Mouse (Mus musculus) heart, embryonic 11.5 days (tissue): ENCODE measurements at regions not wholly inside any gene's neighbourhood (a gene's known extent, or its start where the extent isn't known, plus 50 kb on each side); places are given as distances from the start of the nearest gene placed in this dataset.

Source experiments
- ATAC-seq: fragments of 200-750 bp; cut with Nextera tagmentation; replicated peaks from 2 replicates; pipeline ENCODE4 v1.8.0; 2017; ENCODE audit warnings: moderate library complexity; ENCODE audit not compliant: insufficient number of reproducible peaks, low FRiP score, low TSS enrichment
- H3K27ac ChIP-seq: fragments of 300-500 bp; sonication (generic); 2 replicates; pipeline ENCODE4 v1.5.1; 2014; ENCODE audit warnings: mild to moderate bottlenecking, low read depth, low read length
- H3K27me3 ChIP-seq: fragments of 300-500 bp; sonication (generic); 2 replicates; pipeline ENCODE4 v1.6.1; 2014; ENCODE audit warnings: mild to moderate bottlenecking, low read length, mixed read lengths; ENCODE audit not compliant: control insufficient read depth, insufficient read depth
- H3K36me3 ChIP-seq: fragments of 300-500 bp; sonication (generic); 2 replicates; pipeline ENCODE4 v1.6.1; 2014; ENCODE audit warnings: mild to moderate bottlenecking, low read length, moderate library complexity, mixed read lengths; ENCODE audit not compliant: control insufficient read depth, insufficient read depth
- H3K4me1 ChIP-seq: fragments of 300-500 bp; sonication (generic); 2 replicates; pipeline ENCODE4 v1.6.1; 2014; ENCODE audit warnings: low read length; ENCODE audit not compliant: control insufficient read depth, insufficient read depth
- H3K4me2 ChIP-seq: fragments of 300-500 bp; sonication (generic); 2 replicates; pipeline ENCODE4 v1.6.1; 2014; ENCODE audit warnings: mild to moderate bottlenecking, moderate library complexity
- H3K4me3 ChIP-seq: fragments of 300-500 bp; sonication (generic); 2 replicates; pipeline ENCODE4 v1.5.1; 2014; ENCODE audit warnings: low read depth, low read length
- H3K9ac ChIP-seq: fragments of 300-500 bp; sonication (generic); 2 replicates; pipeline ENCODE4 v1.6.1; 2014; ENCODE audit warnings: mild to moderate bottlenecking, low read depth, low read length, moderate library complexity
- H3K9me3 ChIP-seq: fragments of 300-500 bp; sonication (generic); replicated peaks from 2 replicates; pipeline ENCODE4 v1.6.1; 2016; ENCODE audit warnings: low read length; ENCODE audit not compliant: control insufficient read depth
- WGBS: fragments of 180-500 bp; shearing (Covaris S2); extraction: QIAGEN DNeasy Blood & Tissue Kit; methylation state at CpG from one replicate; pipeline ENCODE4 v1.1.7; 2014; ENCODE audit not compliant: insufficient replicate concordance; 5-methylcytosine and 5-hydroxymethylcytosine counted together

DNA sequence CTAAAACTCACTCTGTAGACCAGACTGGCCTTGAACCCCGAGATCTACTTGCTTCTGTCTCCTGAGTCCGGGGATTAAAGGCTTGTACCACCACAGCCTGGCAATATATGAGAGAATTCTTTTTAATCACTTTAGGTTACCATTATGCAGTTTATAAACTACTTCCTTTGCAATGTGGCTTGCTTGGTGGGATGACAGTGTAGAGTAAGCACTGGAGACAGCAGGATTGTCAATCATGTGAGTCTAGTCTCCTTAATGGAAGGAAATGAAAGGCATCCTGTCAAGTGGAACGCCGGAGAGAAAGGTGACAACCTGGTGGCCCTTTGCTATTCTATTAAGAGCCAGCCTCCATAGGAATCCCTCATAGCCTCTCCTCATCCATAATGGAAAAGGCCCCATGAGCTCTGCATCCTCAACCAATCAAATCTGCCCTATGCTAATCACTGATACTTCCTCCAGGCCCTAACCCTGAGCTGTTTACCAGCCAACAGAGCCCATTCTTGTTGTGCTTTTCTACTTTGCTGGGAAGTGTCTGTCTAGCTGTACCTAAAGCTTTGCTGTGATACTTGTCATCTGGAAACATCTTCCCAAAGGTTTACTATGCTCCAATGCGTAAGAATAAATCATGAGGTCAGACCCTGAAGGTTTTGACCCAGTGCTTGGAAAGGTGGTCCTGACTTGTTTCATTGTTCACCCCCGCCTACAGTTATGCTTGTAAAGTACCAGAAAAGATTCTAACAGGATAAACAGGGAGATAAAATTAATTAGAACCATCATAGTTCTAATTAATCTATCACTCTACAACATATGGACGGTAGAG is 130.0 kb upstream of the Bank1 start:
- H3K27me3 ChIP-seq = no peaks in the 10 kb centered on the region
- H3K4me2 ChIP-seq = no peak overlapping the region
- H3K4me1 ChIP-seq = no peaks in the 10 kb centered on the region
- H3K4me3 ChIP-seq = no peak overlapping the region
- WGBS = 70% methylated on average over 7 of the region's 7 CpGs
- no peak for ATAC-seq
- no peaks in the 10 kb centered on the region for H3K9me3 ChIP-seq
- H3K36me3 ChIP-seq = no peaks in the 10 kb centered on the region
- H3K27ac ChIP-seq = no peak overlapping the region
- H3K9ac ChIP-seq = no peak overlapping the region

DNA sequence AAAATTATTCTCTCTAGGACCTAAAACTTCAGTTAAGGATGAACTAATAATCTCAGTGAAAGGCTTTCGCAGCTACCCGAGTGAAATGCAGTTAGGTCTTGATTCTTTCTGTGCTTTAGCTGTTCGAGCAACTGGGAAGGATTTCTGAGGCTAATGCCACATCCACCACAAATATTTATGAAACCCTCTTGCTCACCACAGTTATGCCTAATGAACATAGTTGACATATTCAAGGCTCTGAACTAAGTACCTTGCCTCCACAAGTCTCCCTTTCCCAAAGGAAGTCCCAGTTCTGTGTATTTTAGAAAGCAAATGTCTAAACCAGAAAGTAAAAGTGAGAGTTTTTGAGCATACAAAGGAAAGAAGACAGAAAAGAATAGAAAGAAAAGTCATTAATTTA is 129.1 kb upstream of the Bank1 start:
- no peak for ATAC-seq
- H3K4me1 ChIP-seq = no peaks in the 10 kb centered on the region

DNA sequence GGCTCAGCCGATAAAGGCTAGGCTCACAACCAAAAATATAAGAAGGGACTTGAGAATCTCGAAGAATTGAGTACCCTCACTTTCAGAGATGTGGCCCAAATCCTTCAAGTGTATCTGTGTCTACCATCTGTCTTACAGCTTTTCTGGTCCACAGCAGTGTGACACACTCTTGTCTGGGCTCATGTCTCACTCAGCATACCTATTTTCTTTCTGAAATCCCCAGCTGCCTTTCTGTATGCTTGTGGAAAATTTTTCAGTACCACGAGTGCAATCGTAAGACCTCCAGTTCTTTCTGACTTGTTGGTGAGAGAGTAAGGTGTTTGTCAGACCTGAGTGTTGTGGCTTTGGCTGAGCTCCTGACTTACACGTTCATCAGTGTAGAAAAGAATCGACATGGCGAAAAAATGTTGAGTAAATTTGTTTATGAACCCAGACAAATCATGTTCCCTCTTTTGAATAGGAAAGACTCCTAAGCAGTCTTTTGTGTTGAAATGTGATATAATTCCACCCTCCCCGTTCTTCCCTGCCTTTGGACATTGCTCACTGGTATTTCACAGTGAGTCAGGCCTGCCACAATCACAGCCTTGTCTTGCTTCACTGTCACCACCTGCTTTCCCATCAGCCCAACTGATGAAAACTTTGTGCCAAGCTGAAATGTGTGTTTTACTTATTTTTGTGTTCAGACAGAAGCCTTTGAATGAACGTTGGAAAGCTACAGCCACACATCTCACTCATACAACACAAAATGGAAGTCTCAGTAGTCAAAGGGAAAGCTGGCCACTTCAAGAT is 125.3 kb upstream of the Bank1 start:
- Histone ChIP-seq H3K9me3 (no peaks in the 10 kb centered on the region), H3K36me3 (no peaks in the 10 kb centered on the region), H3K4me3 (no peak overlapping the region), H3K27ac (no peak overlapping the region), H3K9ac (no peak overlapping the region), H3K27me3 (no peaks in the 10 kb centered on the region), H3K4me2 (no peak overlapping the region), H3K4me1 (no peaks in the 10 kb centered on the region)
- ATAC-seq = no peak
- WGBS = 67% methylated on average over 9 of the region's 9 CpGs

More for the DNA sequence above, 129.1 kb upstream of the Bank1 start:
- H3K9me3 ChIP-seq = no peaks in the 10 kb centered on the region
- WGBS = 83% methylated on average over 3 of the region's 3 CpGs
- no peak overlapping the region for H3K4me3 ChIP-seq
- no peak overlapping the region for H3K4me2 ChIP-seq
- H3K9ac ChIP-seq = no peak overlapping the region
- no peaks in the 10 kb centered on the region for H3K36me3 ChIP-seq
- H3K27ac ChIP-seq = no peak overlapping the region
- H3K27me3 ChIP-seq = no peaks in the 10 kb centered on the region

DNA sequence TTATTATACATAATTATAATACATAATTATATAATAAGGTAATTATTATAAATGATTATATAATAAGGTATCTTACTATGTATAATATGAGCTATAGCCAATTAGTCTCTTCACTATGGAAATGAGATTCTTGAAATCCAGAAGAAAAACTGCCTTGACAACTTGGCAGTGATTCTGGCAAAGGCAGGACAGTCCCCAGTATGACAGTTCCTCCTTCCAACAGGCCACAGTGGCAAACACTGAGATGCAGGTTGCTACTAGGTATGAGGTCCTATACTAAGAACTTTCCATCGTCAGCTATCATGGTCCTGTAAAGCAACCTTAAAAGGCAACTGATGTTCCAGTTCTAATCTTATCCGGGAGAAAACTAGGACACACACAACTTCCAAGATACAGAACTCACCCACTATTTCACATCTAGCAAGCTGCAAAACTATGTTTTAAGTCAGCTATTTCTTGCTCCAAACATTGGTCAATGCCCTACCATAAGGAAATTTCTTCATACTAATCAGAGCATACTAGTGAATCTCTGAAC is 124.6 kb upstream of the Bank1 start:
- Histone ChIP-seq H3K27me3 (no peaks in the 10 kb centered on the region), H3K36me3 (no peaks in the 10 kb centered on the region), H3K9me3 (no peaks in the 10 kb centered on the region), H3K4me3 (no peak overlapping the region), H3K27ac (no peak overlapping the region), H3K4me2 (no peak overlapping the region), H3K4me1 (no peaks in the 10 kb centered on the region), H3K9ac (no peak overlapping the region)
- ATAC-seq = no peak
- WGBS = 90% methylated on average over 2 of the region's 2 CpGs

DNA sequence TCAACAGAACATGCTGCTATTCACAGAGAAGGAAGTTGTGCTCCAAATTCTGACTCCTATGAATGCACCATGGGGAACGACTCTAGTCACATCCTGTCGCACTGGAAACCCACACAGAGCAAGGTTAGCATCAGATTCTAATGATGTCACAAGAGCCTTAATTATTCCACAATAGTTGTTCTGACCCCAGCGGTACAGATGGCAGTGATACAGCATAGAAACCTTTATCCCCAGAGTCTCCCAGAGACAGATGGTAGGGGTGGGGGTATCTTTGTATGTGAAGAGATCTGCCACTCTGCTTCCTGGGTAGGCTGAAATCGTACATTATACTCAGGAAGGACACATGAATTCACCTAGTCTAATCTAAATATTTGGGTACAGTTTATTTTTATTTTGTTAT is 123.5 kb upstream of the Bank1 start:
- no peak overlapping the region for H3K9ac ChIP-seq
- H3K4me2 ChIP-seq = no peak overlapping the region
- H3K4me3 ChIP-seq = no peak overlapping the region
- H3K36me3 ChIP-seq = no peaks in the 10 kb centered on the region
- no peaks in the 10 kb centered on the region for H3K4me1 ChIP-seq
- no peak for ATAC-seq
- 78% methylated on average over 4 of the region's 4 CpGs for WGBS
- H3K27me3 ChIP-seq = no peaks in the 10 kb centered on the region
- no peaks in the 10 kb centered on the region for H3K9me3 ChIP-seq
- H3K27ac ChIP-seq = no peak overlapping the region

DNA sequence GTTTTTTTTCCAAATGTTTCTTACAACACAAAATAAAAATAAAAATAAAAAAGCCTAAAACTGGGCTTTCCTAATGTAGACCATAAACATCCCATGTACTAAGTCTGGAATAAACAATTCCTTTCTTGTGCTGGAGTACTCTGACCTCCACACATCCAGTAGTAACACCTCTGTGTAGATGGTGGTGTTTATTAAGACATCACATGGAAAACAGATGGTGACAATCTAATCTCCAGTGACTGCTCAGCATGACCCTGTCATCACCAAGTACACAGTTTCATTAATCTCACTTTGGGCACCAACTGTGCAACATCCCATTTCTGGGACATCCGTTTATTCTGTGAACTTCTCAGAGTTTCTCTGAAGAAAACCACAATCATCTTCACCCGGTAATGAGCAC is 118.7 kb upstream of the Bank1 start:
- no peaks in the 10 kb centered on the region for H3K4me1 ChIP-seq
- H3K9me3 ChIP-seq = no peaks in the 10 kb centered on the region
- H3K27me3 ChIP-seq = no peaks in the 10 kb centered on the region
- H3K27ac ChIP-seq = no peak overlapping the region
- H3K9ac ChIP-seq = no peak overlapping the region
- no peak overlapping the region for H3K4me2 ChIP-seq
- no peak overlapping the region for H3K4me3 ChIP-seq
- no peak for ATAC-seq
- 44% methylated on average over 2 of the region's 2 CpGs for WGBS
- no peaks in the 10 kb centered on the region for H3K36me3 ChIP-seq

DNA sequence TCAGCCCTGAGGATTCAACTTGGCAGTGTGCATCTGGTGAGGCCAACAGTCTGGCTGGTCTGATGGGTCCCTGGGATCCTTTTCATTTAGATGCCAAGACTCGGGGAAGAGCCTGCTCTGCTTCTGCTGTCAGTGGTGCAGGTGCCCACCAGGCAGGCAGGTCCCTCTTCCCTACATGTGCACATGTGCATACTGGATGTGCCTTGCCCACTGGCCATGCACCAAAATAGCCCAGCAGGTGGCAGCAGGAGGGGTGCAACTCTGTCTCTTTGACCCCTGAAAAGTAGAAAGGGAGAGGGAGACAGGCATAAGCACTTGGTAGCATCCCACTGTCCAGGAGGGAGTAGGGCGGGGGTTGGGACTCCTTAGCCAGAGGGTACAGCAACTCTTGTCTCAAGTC is 116.2 kb upstream of the Bank1 start:
- no peak for ATAC-seq
- H3K4me2 ChIP-seq = no peak overlapping the region
- no peaks in the 10 kb centered on the region for H3K27me3 ChIP-seq
- H3K36me3 ChIP-seq = no peaks in the 10 kb centered on the region
- no peaks in the 10 kb centered on the region for H3K9me3 ChIP-seq
- 73% methylated on average over 2 of the region's 2 CpGs for WGBS
- no peak overlapping the region for H3K27ac ChIP-seq
- no peak overlapping the region for H3K4me3 ChIP-seq
- H3K4me1 ChIP-seq = no peaks in the 10 kb centered on the region
- H3K9ac ChIP-seq = no peak overlapping the region

DNA sequence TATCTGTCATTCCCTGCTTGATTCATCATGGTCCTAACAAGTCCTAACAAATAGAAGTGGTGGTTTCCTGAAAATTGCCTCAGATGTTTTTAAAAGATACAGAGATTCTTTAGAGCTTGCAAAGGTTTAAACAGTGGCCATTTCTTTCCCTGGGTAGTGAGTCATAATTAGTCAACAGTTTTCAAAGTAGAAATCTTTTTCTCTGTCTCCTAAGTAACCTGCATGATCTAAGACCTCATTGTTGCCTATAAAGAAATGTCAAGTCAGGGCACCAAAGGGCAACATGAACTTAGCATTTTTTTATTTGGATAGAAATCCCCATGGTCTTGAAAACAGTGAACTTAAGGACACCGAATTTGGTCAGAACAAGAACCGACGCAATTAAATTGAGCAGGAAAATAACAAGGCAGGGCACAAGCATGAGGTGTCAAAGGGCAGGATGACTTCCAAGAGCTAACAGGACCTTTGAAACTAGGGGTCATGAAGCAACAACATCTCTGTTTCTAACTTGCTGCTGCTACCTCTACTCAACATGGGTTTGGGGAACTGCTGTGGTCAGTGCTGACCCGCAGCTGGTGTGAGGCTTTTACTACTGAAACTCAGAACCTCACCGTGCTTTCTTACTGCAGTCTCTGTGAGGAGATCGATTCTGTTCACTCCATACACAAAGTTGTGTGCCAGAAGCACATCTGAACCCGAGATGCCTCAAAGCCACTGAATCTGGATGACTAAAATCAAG is 114.2 kb upstream of the Bank1 start:
- ATAC-seq = no peak
- Histone ChIP-seq H3K9ac (no peak overlapping the region), H3K4me3 (no peak overlapping the region), H3K27me3 (no peaks in the 10 kb centered on the region), H3K36me3 (no peaks in the 10 kb centered on the region), H3K27ac (no peak overlapping the region), H3K4me2 (no peak overlapping the region), H3K4me1 (no peaks in the 10 kb centered on the region), H3K9me3 (no peaks in the 10 kb centered on the region)
- WGBS = 76% methylated on average over 7 of the region's 7 CpGs
